Mouse (Mus musculus): Measurements from ENCODE around the gene Psmc3. TPM values are rescaled to one million over a fixed set of nuclear protein-coding genes. Genes with fewer than 3 reads are reported as not detected.

Psmc3 gene
- polyA plus RNA-seq, 1 experiment from 2014 or later: 298 TPM

DNA sequence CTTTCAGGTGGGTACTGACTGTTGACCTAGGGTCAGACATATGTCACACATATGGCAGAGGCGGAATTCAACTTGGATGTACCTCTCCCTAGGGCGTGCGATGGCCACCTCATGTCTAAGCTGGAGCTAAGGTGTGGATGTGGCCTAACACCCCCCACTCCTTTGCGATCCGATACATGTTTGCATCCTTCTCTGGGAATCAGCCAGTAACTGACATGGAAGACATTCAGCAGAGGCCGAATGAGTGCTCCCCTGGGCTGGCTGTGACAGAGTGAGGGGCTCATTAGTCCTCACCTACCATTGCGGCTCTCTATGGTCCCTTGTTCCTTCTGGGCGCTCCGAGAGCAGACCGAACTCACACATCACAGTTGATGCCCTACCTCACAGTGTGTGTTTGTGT, 17.2 kb downstream of the Psmc3 start:
- H3K9ac ChIP-seq (ENCODE audit: low read length): peak overlapping the region; percentile 64
- no peak for ATAC-seq (ENCODE audit: low read depth)
- no peaks in the 10 kb centered on the region for H3K36me3 ChIP-seq (ENCODE audit: control insufficient read depth, insufficient read depth, low read length)
- H3K4me1 ChIP-seq (replicated peaks; ENCODE audit: control insufficient read depth, insufficient read depth, low read length): peaks cover 20% of the 10 kb centered on the region
- no peaks in the 10 kb centered on the region for H3K9me3 ChIP-seq (ENCODE audit: control insufficient read depth, low read length)
- no peaks in the 10 kb centered on the region for H3K27me3 ChIP-seq (ENCODE audit: control insufficient read depth, insufficient read depth, low read depth, low read length)
- H3K4me2 ChIP-seq (ENCODE audit: low read depth, low read length): peak overlapping the region; percentile 83
- whole genome bisulfite sequencing: 83% methylated on average over 10 of the region's 10 CpGs
- peak overlapping the region; percentile 84 for H3K27ac ChIP-seq (ENCODE audit: low read length)
- H3K4me3 ChIP-seq (ENCODE audit: low read length): peak overlapping the region; percentile 68

DNA sequence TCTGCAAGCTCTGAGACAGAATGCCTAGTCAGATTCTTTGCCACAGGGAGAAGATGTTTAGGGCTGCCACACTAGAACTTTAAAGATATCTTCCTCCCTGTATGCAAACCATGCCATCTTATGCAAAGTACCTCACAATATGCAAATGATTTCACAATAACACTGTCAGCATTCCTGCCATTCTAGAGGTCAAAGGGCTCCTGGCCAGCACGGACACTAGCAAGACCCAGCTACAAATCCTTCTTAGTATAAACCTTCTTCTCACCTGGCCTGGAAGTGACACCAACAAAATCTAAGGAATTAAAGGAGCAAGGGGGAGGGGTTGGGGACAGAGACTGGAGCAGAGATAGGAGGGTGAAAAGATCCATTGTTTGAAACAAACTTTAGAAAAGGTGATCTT, 18.3 kb downstream of the Psmc3 start:
- Histone ChIP-seq H3K27ac (ENCODE audit: low read length) (no peak overlapping the region), H3K36me3 (ENCODE audit: control insufficient read depth, insufficient read depth, low read length) (no peaks in the 10 kb centered on the region), H3K27me3 (ENCODE audit: control insufficient read depth, insufficient read depth, low read depth, low read length) (no peaks in the 10 kb centered on the region), H3K9me3 (ENCODE audit: control insufficient read depth, low read length) (no peaks in the 10 kb centered on the region), H3K4me2 (ENCODE audit: low read depth, low read length) (no peak overlapping the region), H3K9ac (ENCODE audit: low read length) (no peak overlapping the region), H3K4me1 (replicated peaks; ENCODE audit: control insufficient read depth, insufficient read depth, low read length) (peaks cover 20% of the 10 kb centered on the region), H3K4me3 (ENCODE audit: low read length) (no peak overlapping the region)
- 16% methylated on average over 1 of the region's 1 CpGs for WGBS
- no peak for ATAC-seq (ENCODE audit: low read depth)

DNA sequence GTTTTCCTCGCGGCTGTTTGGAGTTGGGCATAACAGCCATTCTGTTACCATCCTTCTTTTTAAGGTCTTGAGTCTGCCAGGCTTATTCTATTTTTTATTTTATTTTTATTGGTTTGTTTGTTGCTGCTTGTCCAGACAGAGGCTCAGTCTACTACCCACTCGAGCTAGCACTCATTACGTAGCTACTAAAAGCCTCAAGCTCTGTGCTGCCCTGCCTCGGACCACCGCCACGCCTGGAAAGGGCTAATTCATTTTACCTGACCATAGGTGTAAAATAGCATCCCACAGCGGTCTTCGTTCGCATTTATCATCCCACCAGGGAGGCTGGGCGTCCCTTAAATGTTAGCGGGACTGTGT, 24.1 kb downstream of the Psmc3 start:
- no peak for ATAC-seq (ENCODE audit: low read depth)
- Histone ChIP-seq H3K36me3 (ENCODE audit: control insufficient read depth, insufficient read depth, low read length) (no peaks in the 10 kb centered on the region), H3K27me3 (ENCODE audit: control insufficient read depth, insufficient read depth, low read depth, low read length) (no peaks in the 10 kb centered on the region), H3K27ac (ENCODE audit: low read length) (no peak overlapping the region), H3K4me3 (ENCODE audit: low read length) (peak overlapping the region; percentile 60), H3K9ac (ENCODE audit: low read length) (peak overlapping the region; percentile 79), H3K4me2 (ENCODE audit: low read depth, low read length) (peak overlapping the region; percentile 96), H3K4me1 (replicated peaks; ENCODE audit: control insufficient read depth, insufficient read depth, low read length) (peaks cover 6% of the 10 kb centered on the region), H3K9me3 (ENCODE audit: control insufficient read depth, low read length) (no peaks in the 10 kb centered on the region)
- WGBS: 14% methylated on average over 12 of the region's 12 CpGs

DNA sequence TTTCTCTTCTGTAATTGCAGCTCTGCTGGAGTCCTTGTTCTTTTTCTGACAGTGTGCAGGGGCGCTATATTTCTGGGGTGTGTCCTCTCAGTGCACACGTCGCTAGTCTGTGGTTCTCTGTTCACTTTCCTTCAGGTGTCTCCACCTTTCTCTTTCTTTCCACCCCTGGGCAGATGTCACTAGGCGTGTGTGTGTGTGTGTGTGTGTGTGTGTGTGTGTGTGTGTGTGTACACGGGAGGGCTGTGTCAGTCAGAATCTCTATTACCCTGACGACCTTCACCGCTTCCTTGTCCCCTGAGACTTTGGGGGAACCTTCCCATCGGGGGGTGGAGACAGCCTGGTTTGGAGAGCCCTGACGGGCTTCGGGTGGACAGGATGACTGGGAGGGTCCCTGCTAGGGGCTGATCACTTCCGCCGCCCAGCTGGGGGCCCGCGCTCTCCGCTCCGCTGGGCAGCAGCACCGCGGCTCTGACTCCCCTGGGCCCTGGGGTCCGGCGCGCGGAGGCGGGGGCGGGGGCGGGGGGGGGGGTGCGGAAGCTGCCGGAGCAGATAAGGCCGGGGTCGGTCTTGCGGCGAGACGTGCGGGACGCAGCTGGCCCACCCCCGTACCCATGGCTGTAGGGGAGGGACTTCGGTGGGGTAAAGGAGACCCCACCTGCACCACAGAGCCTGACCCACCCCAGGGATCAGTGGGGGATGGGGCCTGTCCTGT, 24.7 kb downstream of the Psmc3 start:
- ATAC-seq (ENCODE audit: low read depth): peak; percentile 74

DNA sequence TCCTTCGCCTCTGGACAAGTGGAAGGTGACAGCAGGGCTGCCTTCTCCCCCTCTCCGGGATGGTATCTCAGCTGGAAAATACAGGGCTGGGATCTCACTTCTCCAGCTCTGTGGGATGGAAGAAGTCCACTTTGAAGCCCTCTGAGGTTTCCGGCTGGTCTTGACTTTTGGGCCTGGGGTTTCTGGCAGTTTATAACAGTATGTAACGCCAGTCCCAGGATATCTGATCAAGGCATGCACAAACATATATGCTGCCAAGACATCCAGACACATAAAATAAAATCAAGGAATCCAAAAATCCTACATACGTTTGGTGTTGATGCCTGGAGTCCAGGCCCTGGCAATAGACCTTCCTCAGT, 25.2 kb downstream of the Psmc3 start:
- H3K4me2 ChIP-seq (ENCODE audit: low read depth, low read length): peak overlapping the region; percentile 96
- no peaks in the 10 kb centered on the region for H3K27me3 ChIP-seq (ENCODE audit: control insufficient read depth, insufficient read depth, low read depth, low read length)
- no peaks in the 10 kb centered on the region for H3K9me3 ChIP-seq (ENCODE audit: control insufficient read depth, low read length)
- 25% methylated on average over 5 of the region's 5 CpGs for WGBS
- no peaks in the 10 kb centered on the region for H3K36me3 ChIP-seq (ENCODE audit: control insufficient read depth, insufficient read depth, low read length)
- H3K9ac ChIP-seq (ENCODE audit: low read length): peak overlapping the region; percentile 79
- H3K27ac ChIP-seq (ENCODE audit: low read length): no peak overlapping the region
- peaks cover 6% of the 10 kb centered on the region for H3K4me1 ChIP-seq (replicated peaks; ENCODE audit: control insufficient read depth, insufficient read depth, low read length)
- no peak for ATAC-seq (ENCODE audit: low read depth)
- peak overlapping the region; percentile 60 for H3K4me3 ChIP-seq (ENCODE audit: low read length)

More for the DNA sequence above, 24.7 kb downstream of the Psmc3 start:
- under 1% methylated on average over 25 of the region's 36 CpGs for WGBS
- Histone ChIP-seq H3K27me3 (ENCODE audit: control insufficient read depth, insufficient read depth, low read depth, low read length) (no peaks in the 10 kb centered on the region), H3K9me3 (ENCODE audit: control insufficient read depth, low read length) (no peaks in the 10 kb centered on the region), H3K4me1 (replicated peaks; ENCODE audit: control insufficient read depth, insufficient read depth, low read length) (peaks cover 6% of the 10 kb centered on the region), H3K36me3 (ENCODE audit: control insufficient read depth, insufficient read depth, low read length) (no peaks in the 10 kb centered on the region), H3K27ac (ENCODE audit: low read length) (no peak overlapping the region), H3K4me3 (ENCODE audit: low read length) (peak overlapping the region; percentile 60), H3K9ac (ENCODE audit: low read length) (peak overlapping the region; percentile 79), H3K4me2 (ENCODE audit: low read depth, low read length) (peak overlapping the region; percentile 96)

DNA sequence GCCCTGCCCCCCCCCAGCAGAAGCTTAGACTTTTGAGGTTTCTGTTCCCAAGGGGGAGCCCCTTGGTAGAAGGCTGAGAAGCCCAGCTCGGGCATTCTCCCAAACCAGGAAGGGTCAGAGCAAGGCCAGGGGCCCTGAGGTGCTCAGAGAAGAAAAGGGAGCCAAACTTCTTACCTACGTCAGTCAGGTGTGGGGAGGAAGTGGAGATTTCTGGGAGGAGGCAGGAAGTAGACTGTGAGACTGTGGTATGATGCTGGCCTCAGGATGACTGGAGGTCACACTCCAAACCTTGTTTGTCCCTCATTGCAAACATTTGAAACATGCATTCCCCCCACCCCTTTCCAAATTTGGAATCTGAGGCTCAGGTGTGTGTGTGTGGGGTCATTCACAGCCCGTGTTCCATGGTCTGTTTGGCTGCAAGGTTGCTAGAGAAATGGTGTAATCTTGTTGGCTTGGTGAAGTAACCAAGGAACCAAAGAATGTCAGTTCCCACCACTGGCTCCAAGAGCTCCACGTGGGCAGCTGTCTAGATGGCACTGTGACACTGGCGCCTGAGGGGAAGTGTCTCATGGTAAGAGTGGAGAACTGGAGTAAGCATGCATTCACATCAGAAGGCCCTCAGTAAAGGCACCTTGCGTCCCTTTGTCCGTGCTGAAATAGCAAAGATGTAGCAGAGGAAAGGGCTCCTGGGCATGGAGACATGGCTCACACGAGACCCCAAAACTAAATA, 27.1 kb downstream of the Psmc3 start:
- Histone ChIP-seq H3K9ac (ENCODE audit: low read length) (no peak overlapping the region), H3K4me2 (ENCODE audit: low read depth, low read length) (no peak overlapping the region), H3K9me3 (ENCODE audit: control insufficient read depth, low read length) (no peaks in the 10 kb centered on the region), H3K4me3 (ENCODE audit: low read length) (no peak overlapping the region), H3K4me1 (replicated peaks; ENCODE audit: control insufficient read depth, insufficient read depth, low read length) (peaks cover 6% of the 10 kb centered on the region), H3K27ac (ENCODE audit: low read length) (no peak overlapping the region), H3K27me3 (ENCODE audit: control insufficient read depth, insufficient read depth, low read depth, low read length) (no peaks in the 10 kb centered on the region), H3K36me3 (ENCODE audit: control insufficient read depth, insufficient read depth, low read length) (no peaks in the 10 kb centered on the region)
- 68% methylated on average over 8 of the region's 8 CpGs for WGBS
- ATAC-seq (ENCODE audit: low read depth): no peak

DNA sequence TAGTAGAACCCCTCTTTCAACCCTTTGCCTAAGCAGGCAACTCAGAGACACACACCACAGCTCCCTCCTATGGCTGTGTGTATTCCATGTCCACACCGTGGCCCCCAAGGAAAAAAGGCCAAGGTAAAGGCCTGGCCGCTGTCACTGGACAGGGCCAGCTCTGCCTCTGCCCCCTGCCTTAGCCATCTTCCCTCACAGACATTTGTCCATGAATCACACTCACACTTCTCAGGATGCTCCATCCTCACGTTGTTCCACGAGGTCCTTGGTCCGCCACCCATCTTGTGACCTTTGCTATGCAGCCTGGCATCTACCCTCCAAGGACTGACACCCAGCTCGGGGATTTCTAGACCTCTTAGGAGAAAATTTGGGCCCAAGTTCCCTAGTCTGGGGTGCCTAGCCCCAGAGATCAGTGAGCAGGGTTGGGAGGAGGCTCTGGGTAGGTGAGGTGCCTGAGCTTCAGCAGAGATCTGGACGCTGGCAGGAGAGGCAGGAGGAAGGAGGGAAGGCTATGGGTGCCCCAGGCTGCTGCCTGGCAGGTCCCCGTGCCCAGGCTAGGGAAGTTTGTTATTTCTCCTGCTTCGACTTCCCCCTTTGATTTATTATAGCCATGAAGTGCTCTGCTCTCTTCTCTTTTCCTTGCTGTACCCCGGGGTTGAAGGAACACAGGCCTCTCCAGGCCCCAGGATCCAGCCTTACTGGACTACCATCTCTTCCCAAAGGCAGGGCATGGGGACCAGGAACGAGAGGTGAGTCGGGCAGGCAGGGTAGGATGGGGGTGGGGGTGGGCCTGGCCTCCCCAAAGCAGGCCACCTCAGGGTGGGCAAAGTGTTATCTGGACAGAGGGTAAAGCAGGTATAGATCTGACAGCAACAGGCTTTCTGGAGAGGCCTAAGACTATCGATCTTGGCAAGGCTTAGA, 28.2 kb downstream of the Psmc3 start, which contains the start of gene Spi1:
Gene Spi1, plus strand, starts transcription at position 616 of the 921 bp plus-strand sequence.
- Histone ChIP-seq H3K4me3 (ENCODE audit: low read length) (no peak within 1 kb of the TSS), H3K9me3 (ENCODE audit: control insufficient read depth, low read length) (no peaks in the 10 kb centered on the region), H3K27ac (ENCODE audit: low read length) (peak within 1 kb of the TSS; percentile 38), H3K27me3 (ENCODE audit: control insufficient read depth, insufficient read depth, low read depth, low read length) (no peaks in the 10 kb centered on the region), H3K36me3 (ENCODE audit: control insufficient read depth, insufficient read depth, low read length) (no peaks in the 10 kb centered on the region), H3K4me1 (replicated peaks; ENCODE audit: control insufficient read depth, insufficient read depth, low read length) (peaks cover 6% of the 10 kb centered on the region), H3K4me2 (ENCODE audit: low read depth, low read length) (no peak within 1 kb of the TSS), H3K9ac (ENCODE audit: low read length) (0 out of 2 replicates have a peak within 1 kb of the TSS, but pooled peaks have one; percentile 11)
- ATAC-seq (ENCODE audit: low read depth): no peak
- 74% methylated on average over 13 of the region's 13 CpGs for WGBS

DNA sequence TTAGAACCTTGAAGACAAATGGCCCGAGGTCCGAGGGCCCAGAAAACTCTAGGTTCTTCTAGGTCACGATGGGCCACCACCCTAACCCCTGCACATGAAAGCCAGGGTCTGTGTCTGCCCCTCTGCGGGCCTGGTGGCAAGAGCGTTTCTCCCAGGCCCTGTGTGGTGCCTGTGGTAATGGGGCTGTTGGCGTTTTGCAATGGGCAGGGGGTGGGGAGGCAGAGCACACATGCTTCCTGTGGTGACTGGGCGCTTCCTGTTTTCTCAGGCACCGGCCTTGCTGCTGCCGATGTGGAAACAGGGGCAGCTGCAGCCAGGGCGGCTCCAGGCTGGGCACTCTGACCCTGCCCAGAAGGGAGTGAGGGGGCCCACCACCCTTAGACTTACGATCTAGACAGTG, 29.0 kb downstream of the Psmc3 start:
- no peaks in the 10 kb centered on the region for H3K27me3 ChIP-seq (ENCODE audit: control insufficient read depth, insufficient read depth, low read depth, low read length)
- H3K9ac ChIP-seq (ENCODE audit: low read length): 0 out of 2 replicates have a peak overlapping the region, but pooled peaks have one; percentile 11
- no peaks in the 10 kb centered on the region for H3K36me3 ChIP-seq (ENCODE audit: control insufficient read depth, insufficient read depth, low read length)
- no peaks in the 10 kb centered on the region for H3K9me3 ChIP-seq (ENCODE audit: control insufficient read depth, low read length)
- H3K4me1 ChIP-seq (replicated peaks; ENCODE audit: control insufficient read depth, insufficient read depth, low read length): peaks cover 6% of the 10 kb centered on the region
- H3K4me2 ChIP-seq (ENCODE audit: low read depth, low read length): no peak overlapping the region
- 61% methylated on average over 11 of the region's 11 CpGs for WGBS
- peak overlapping the region; percentile 38 for H3K27ac ChIP-seq (ENCODE audit: low read length)
- H3K4me3 ChIP-seq (ENCODE audit: low read length): no peak overlapping the region
- peak; percentile 63 for ATAC-seq (ENCODE audit: low read depth)

Data from lung, embryonic 16.5 days (tissue).